ENCODE assay signal across 8 mouse cellular contexts in the genomic region with DNA sequence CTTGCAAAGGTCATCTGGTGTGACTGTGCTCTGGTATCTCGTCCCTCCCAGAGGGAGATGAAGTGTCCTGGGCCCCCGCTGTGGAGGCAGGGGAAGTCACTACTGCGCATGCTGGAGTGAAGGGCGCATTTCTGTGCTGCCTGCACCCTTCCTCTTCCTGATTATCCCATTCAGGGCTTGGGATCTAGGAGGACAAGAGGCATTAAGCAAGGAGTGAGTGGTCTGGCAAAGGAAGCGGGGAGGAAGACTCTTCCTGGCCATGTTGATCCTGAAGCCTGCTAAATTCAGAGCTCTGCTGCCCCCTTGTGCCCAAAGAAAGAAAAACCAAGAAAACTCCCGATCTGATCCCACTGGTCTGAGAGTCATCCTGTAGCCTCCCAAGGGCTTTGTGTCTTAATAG. TPM values are rescaled to one million over a fixed set of nuclear protein-coding genes. Genes with fewer than 3 reads are reported as not detected.
DNase-seq lines count a peak whose midpoint lies in the region; ATAC-seq and TF ChIP-seq lines count a peak whose summit lies in the region.

No protein-coding gene starts in this region.

- peak; percentile 53 for DNase-seq in G1E (ENCODE audit: low spot score)
- DNase-seq in heart, postnatal 0 days (ENCODE audit: low spot score), result peak; percentile 83
- DNase-seq in kidney, postnatal 36 days, result peak; percentile 64 to 82
- DNase-seq in liver, postnatal 0 days, result peak; percentile 72
- peak; percentile 56 for DNase-seq in thymus, postnatal 0 days (ENCODE audit: low spot score)

- 32% methylated on average over 6 of the region's 6 CpGs for WGBS in forebrain, embryonic 12.5 days
- 10% methylated on average over 6 of the region's 6 CpGs for WGBS in heart, postnatal 0 days
- WGBS in liver, postnatal 0 days (ENCODE audit: insufficient replicate concordance), result 19% methylated on average over 6 of the region's 6 CpGs
- WGBS in neural tube, embryonic 15.5 days, result 32% methylated on average over 6 of the region's 6 CpGs

- no peak for TF ChIP-seq EP300 in heart, postnatal 0 days (IDR thresholded peaks at IDR 0.05; ENCODE audit: low read depth)
- no peak for TF ChIP-seq EP300 in liver, postnatal 0 days (IDR thresholded peaks at IDR 0.05; ENCODE audit: low read depth)

- no peak overlapping the region for H3K9ac ChIP-seq in forebrain, embryonic 12.5 days
- H3K9ac ChIP-seq in heart, postnatal 0 days (replicated peaks; ENCODE audit: low read depth, low read length), result no peak overlapping the region
- H3K9ac ChIP-seq in liver, postnatal 0 days (replicated peaks), result no peak overlapping the region
- H3K9ac ChIP-seq in neural tube, embryonic 15.5 days (replicated peaks), result no peak overlapping the region

- no peak overlapping the region for H3K4me3 ChIP-seq in G1E (ENCODE audit: low read depth, low read length)
- no peak overlapping the region for H3K4me3 ChIP-seq in forebrain, embryonic 12.5 days (replicated peaks)
- H3K4me3 ChIP-seq in heart, postnatal 0 days (ENCODE audit: low read depth, low read length), result no peak overlapping the region; the same call in 1 of the 2 replicates
- H3K4me3 ChIP-seq in liver, postnatal 0 days (ENCODE audit: low read depth, low read length), result no peak overlapping the region
- H3K4me3 ChIP-seq in neural tube, embryonic 15.5 days (replicated peaks), result no peak overlapping the region

- ATAC-seq in G1E (ENCODE audit: extremely low read depth, insufficient number of reproducible peaks, low FRiP score, poor library complexity, severe bottlenecking), result no peak
- ATAC-seq in cerebellum, adult (ENCODE audit: insufficient number of reproducible peaks, low FRiP score, low TSS enrichment), result peak; percentile 64; the same call in 1 of the 2 replicates
- ATAC-seq in forebrain, embryonic 12.5 days (ENCODE audit: low FRiP score), result no peak
- peak; percentile 66 for ATAC-seq in heart, postnatal 0 days (ENCODE audit: insufficient read depth, low read depth)
- no peak for ATAC-seq in liver, postnatal 0 days
- ATAC-seq in neural tube, embryonic 15.5 days (ENCODE audit: low FRiP score), result peak; percentile 55

- H3K27me3 ChIP-seq in G1E (ENCODE audit: insufficient read depth, low read length), result peaks cover 6% of the 10 kb centered on the region; the same call in 1 of the 2 replicates
- peaks cover 10% of the 10 kb centered on the region; the same call in 1 of the 2 replicates for H3K27me3 ChIP-seq in forebrain, embryonic 12.5 days
- no peaks in the 10 kb centered on the region for H3K27me3 ChIP-seq in heart, postnatal 0 days (ENCODE audit: control insufficient read depth, insufficient read depth, low read length)
- H3K27me3 ChIP-seq in liver, postnatal 0 days (ENCODE audit: insufficient read depth, low read length), result no peaks in the 10 kb centered on the region
- H3K27me3 ChIP-seq in neural tube, embryonic 15.5 days (replicated peaks), result no peaks in the 10 kb centered on the region

- H3K4me1 ChIP-seq in G1E (ENCODE audit: insufficient read depth, low read depth, low read length), result peaks cover 2% of the 10 kb centered on the region; the same call in 1 of the 2 replicates
- peaks cover 6% of the 10 kb centered on the region; the same call in 1 of the 2 replicates for H3K4me1 ChIP-seq in forebrain, embryonic 12.5 days
- H3K4me1 ChIP-seq in heart, postnatal 0 days (ENCODE audit: control insufficient read depth, insufficient read depth), result peaks cover 6% of the 10 kb centered on the region; the same call in 1 of the 2 replicates
- no peaks in the 10 kb centered on the region for H3K4me1 ChIP-seq in liver, postnatal 0 days (ENCODE audit: insufficient read depth)
- H3K4me1 ChIP-seq in neural tube, embryonic 15.5 days, result peaks cover 10% of the 10 kb centered on the region

- no peaks in the 10 kb centered on the region for H3K36me3 ChIP-seq in G1E (replicated peaks)
- H3K36me3 ChIP-seq in forebrain, embryonic 12.5 days (replicated peaks), result no peaks in the 10 kb centered on the region
- no peaks in the 10 kb centered on the region for H3K36me3 ChIP-seq in heart, postnatal 0 days (replicated peaks; ENCODE audit: control insufficient read depth, insufficient read depth, low read length)
- no peaks in the 10 kb centered on the region for H3K36me3 ChIP-seq in liver, postnatal 0 days (replicated peaks; ENCODE audit: insufficient read depth, low read length)
- H3K36me3 ChIP-seq in neural tube, embryonic 15.5 days, result no peaks in the 10 kb centered on the region

- TF ChIP-seq CTCF in G1E (IDR thresholded peaks at IDR 0.05; ENCODE audit: low read depth, low read length), result peak; percentile 30
- TF ChIP-seq CTCF in heart, postnatal 0 days (IDR thresholded peaks at IDR 0.05; ENCODE audit: low read depth), result peak; percentile 70
- TF ChIP-seq CTCF in liver, postnatal 0 days (IDR thresholded peaks at IDR 0.05; ENCODE audit: low read depth), result peak; percentile 75

- H3K27ac ChIP-seq in forebrain, embryonic 12.5 days, result no peak overlapping the region
- H3K27ac ChIP-seq in heart, postnatal 0 days (ENCODE audit: low read depth), result peak overlapping the region; percentile 60
- H3K27ac ChIP-seq in liver, postnatal 0 days (ENCODE audit: low read depth), result no peak overlapping the region
- no peak overlapping the region for H3K27ac ChIP-seq in neural tube, embryonic 15.5 days (replicated peaks)

- H3K4me2 ChIP-seq in forebrain, embryonic 12.5 days, result peak overlapping the region; percentile 25; the same call in 1 of the 2 replicates
- peak overlapping the region; percentile 52 for H3K4me2 ChIP-seq in heart, postnatal 0 days (ENCODE audit: low read depth, low read length)
- peak overlapping the region; percentile 38; the same call in 1 of the 2 replicates for H3K4me2 ChIP-seq in liver, postnatal 0 days (ENCODE audit: low read depth, low read length)
- H3K4me2 ChIP-seq in neural tube, embryonic 15.5 days, result peak overlapping the region; percentile 33

- no peaks in the 10 kb centered on the region for H3K9me3 ChIP-seq in G1E (replicated peaks)
- no peaks in the 10 kb centered on the region for H3K9me3 ChIP-seq in forebrain, embryonic 12.5 days
- no peaks in the 10 kb centered on the region for H3K9me3 ChIP-seq in heart, postnatal 0 days (replicated peaks; ENCODE audit: control insufficient read depth, low read length)
- peaks cover 3% of the 10 kb centered on the region; the same call in 1 of the 2 replicates for H3K9me3 ChIP-seq in liver, postnatal 0 days (ENCODE audit: low read length)
- H3K9me3 ChIP-seq in neural tube, embryonic 15.5 days (replicated peaks), result no peaks in the 10 kb centered on the region

RNA-seq across cellular contexts. Expression of a gene that starts 13.6 kb away (rescaled TPM):
- total RNA-seq in G1E (2014; fragmentation: Nextera tagmentation) (not detected in 2 replicates), G1E (2017) (0.66 TPM in 1 of 2 replicates, not detected in the other)
- polyA plus RNA-seq in G1E (2012), result not detected in 2 replicates
- polyA plus RNA-seq in forebrain, embryonic 12.5 days (2016; fragmentation: Nextera tagmentation; extraction: Ambion mirVana), result 1.2 and 2.1 TPM in 2 replicates
- 2.1 and 7.5 TPM in 2 replicates for total RNA-seq in heart, postnatal 0 days (2014; rRNA removed; ENCODE audit: low replicate concordance)
- 12.0 and 12.4 TPM in 2 replicates for polyA plus RNA-seq in heart, postnatal 0 days (2015; fragmentation: Nextera tagmentation; extraction: Ambion mirVana)
- polyA plus RNA-seq in liver, postnatal 0 days (2015; fragmentation: Nextera tagmentation; extraction: Ambion mirVana), result 0.34 and 0.41 TPM in 2 replicates
- 0.70 and 0.92 TPM in 2 replicates for polyA plus RNA-seq in neural tube, embryonic 15.5 days (2015; fragmentation: Nextera tagmentation; extraction: Ambion mirVana)
- 1.7 and 2.2 TPM in 2 replicates for polyA plus RNA-seq in thymus, postnatal 0 days (2015; fragmentation: Nextera tagmentation; extraction: Ambion mirVana)

Comparison
In these comparisons a context has a peak if more than half of its experiments do, and no peak if none do; other contexts are left out.
1. ATAC-seq: peak in cerebellum, adult (single experiment), heart, postnatal 0 days (single experiment) and neural tube, embryonic 15.5 days (single experiment); none in G1E (single experiment), forebrain, embryonic 12.5 days (single experiment) and liver, postnatal 0 days (single experiment).
2. Peak in every context shown above with its lines, with median percentiles within 50 percentile points of each other: DNase-seq, CTCF ChIP-seq and H3K4me2 ChIP-seq.